Mouse (Mus musculus): ENCODE measurements around the gene Ndufa11. TPM values are rescaled to one million over a fixed set of nuclear protein-coding genes. Genes with fewer than 3 reads are reported as not detected.
A peak's percentile ranks its signal among the peaks of the same experiment; 100 is the strongest.

The Ndufa11 gene
- polyA plus RNA-seq, 1 experiment from 2014 or later, result 426 TPM

DNA sequence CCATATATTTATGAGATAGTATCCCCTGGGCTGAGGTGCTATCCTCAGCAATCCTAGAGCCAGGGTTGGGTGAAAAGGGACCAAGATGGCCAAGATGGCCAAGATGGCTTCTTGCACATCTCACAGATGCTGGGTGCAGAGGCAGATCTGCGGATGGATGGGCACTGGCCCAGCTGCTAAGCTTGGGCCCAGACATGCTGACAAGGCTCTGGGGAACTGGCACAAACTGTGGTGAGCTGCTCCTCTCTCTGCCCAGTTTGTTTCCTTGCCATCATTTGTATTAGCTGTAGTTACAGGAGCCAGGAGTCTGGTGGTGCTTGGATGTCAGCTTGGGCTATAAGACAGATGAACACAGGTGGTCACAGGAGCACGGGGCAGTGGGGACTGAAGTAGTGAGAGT lies 32.9 kb upstream of the Ndufa11 start:
- Histone ChIP-seq H3K4me3 (replicated peaks; ENCODE audit: low read length) (no peak overlapping the region), H3K27me3 (replicated peaks; ENCODE audit: control insufficient read depth, insufficient read depth, low read length) (no peaks in the 10 kb centered on the region), H3K4me2 (ENCODE audit: low read length) (no peak overlapping the region), H3K4me1 (replicated peaks; ENCODE audit: control insufficient read depth, insufficient read depth, low read length) (no peaks in the 10 kb centered on the region; the same call in none of the 2 replicates), H3K27ac (ENCODE audit: low read length) (no peak overlapping the region), H3K36me3 (ENCODE audit: control insufficient read depth, insufficient read depth) (peaks cover 7% of the 10 kb centered on the region; the same call in 1 of the 2 replicates), H3K9me3 (ENCODE audit: control insufficient read depth, low read length) (no peaks in the 10 kb centered on the region), H3K9ac (replicated peaks; ENCODE audit: low read depth, low read length) (no peak overlapping the region)
- 83% methylated on average over 2 of the region's 2 CpGs for WGBS
- ATAC-seq, result no peak

- no peak for ATAC-seq
- Histone ChIP-seq H3K36me3 (ENCODE audit: control insufficient read depth, insufficient read depth) (0 out of 2 replicates have a peak, but pooled peaks cover 4% of the 10 kb centered on the region), H3K9me3 (ENCODE audit: control insufficient read depth, low read length) (no peaks in the 10 kb centered on the region), H3K27ac (ENCODE audit: low read length) (no peak overlapping the region), H3K27me3 (replicated peaks; ENCODE audit: control insufficient read depth, insufficient read depth, low read length) (no peaks in the 10 kb centered on the region), H3K4me1 (replicated peaks; ENCODE audit: control insufficient read depth, insufficient read depth, low read length) (peaks cover 2% of the 10 kb centered on the region), H3K4me2 (ENCODE audit: low read length) (no peak overlapping the region), H3K9ac (replicated peaks; ENCODE audit: low read depth, low read length) (no peak overlapping the region), H3K4me3 (replicated peaks; ENCODE audit: low read length) (no peak overlapping the region)
- 96% methylated on average over 4 of the region's 4 CpGs for WGBS
Measured at GRCm38 (mm10) chr17:56686801-56687200, 30.8 kb upstream of the Ndufa11 start.

- ATAC-seq, result no peak
Measured at GRCm38 (mm10) chr17:56688045-56688444, 29.5 kb upstream of the Ndufa11 start.

GRCm38 (mm10) chr17:56688689-56689088 lies 28.9 kb upstream of the Ndufa11 start:
- ATAC-seq, result no peak
- no peak overlapping the region for H3K27ac ChIP-seq (ENCODE audit: low read length)
- no peak overlapping the region for H3K4me2 ChIP-seq (ENCODE audit: low read length)
- no peaks in the 10 kb centered on the region for H3K9me3 ChIP-seq (ENCODE audit: control insufficient read depth, low read length)
- H3K4me1 ChIP-seq (replicated peaks; ENCODE audit: control insufficient read depth, insufficient read depth, low read length), result peaks cover 9% of the 10 kb centered on the region
- 90% methylated on average over 2 of the region's 2 CpGs for WGBS
- no peaks in the 10 kb centered on the region for H3K27me3 ChIP-seq (replicated peaks; ENCODE audit: control insufficient read depth, insufficient read depth, low read length)
- H3K36me3 ChIP-seq (ENCODE audit: control insufficient read depth, insufficient read depth), result 0 out of 2 replicates have a peak, but pooled peaks cover 4% of the 10 kb centered on the region
- H3K9ac ChIP-seq (replicated peaks; ENCODE audit: low read depth, low read length), result no peak overlapping the region
- no peak overlapping the region for H3K4me3 ChIP-seq (replicated peaks; ENCODE audit: low read length)

More at GRCm38 (mm10) chr17:56688045-56688444, 29.5 kb upstream of the Ndufa11 start:
- H3K9me3 ChIP-seq (ENCODE audit: control insufficient read depth, low read length), result no peaks in the 10 kb centered on the region
- H3K4me3 ChIP-seq (replicated peaks; ENCODE audit: low read length), result no peak overlapping the region
- H3K27ac ChIP-seq (ENCODE audit: low read length), result no peak overlapping the region
- peaks cover 3% of the 10 kb centered on the region for H3K4me1 ChIP-seq (replicated peaks; ENCODE audit: control insufficient read depth, insufficient read depth, low read length)
- no peak overlapping the region for H3K4me2 ChIP-seq (ENCODE audit: low read length)
- H3K27me3 ChIP-seq (replicated peaks; ENCODE audit: control insufficient read depth, insufficient read depth, low read length), result no peaks in the 10 kb centered on the region
- H3K9ac ChIP-seq (replicated peaks; ENCODE audit: low read depth, low read length), result no peak overlapping the region
- 0 out of 2 replicates have a peak, but pooled peaks cover 4% of the 10 kb centered on the region for H3K36me3 ChIP-seq (ENCODE audit: control insufficient read depth, insufficient read depth)

GRCm38 (mm10) chr17:56693395-56693794 lies 24.2 kb upstream of the Ndufa11 start:
- Histone ChIP-seq H3K36me3 (ENCODE audit: control insufficient read depth, insufficient read depth) (peaks cover 7% of the 10 kb centered on the region; the same call in 1 of the 2 replicates), H3K4me2 (ENCODE audit: low read length) (no peak overlapping the region), H3K27me3 (replicated peaks; ENCODE audit: control insufficient read depth, insufficient read depth, low read length) (no peaks in the 10 kb centered on the region), H3K9ac (replicated peaks; ENCODE audit: low read depth, low read length) (0 out of 2 replicates have a peak overlapping the region, but pooled peaks have one; percentile 5), H3K4me1 (replicated peaks; ENCODE audit: control insufficient read depth, insufficient read depth, low read length) (peaks cover 18% of the 10 kb centered on the region), H3K4me3 (replicated peaks; ENCODE audit: low read length) (no peak overlapping the region), H3K27ac (ENCODE audit: low read length) (peak overlapping the region; percentile 53), H3K9me3 (ENCODE audit: control insufficient read depth, low read length) (no peaks in the 10 kb centered on the region)
- WGBS, result 26% methylated on average over 1 of the region's 1 CpGs
- ATAC-seq, result no peak

- Histone ChIP-seq H3K4me1 (replicated peaks; ENCODE audit: control insufficient read depth, insufficient read depth, low read length) (peaks cover 18% of the 10 kb centered on the region), H3K9me3 (ENCODE audit: control insufficient read depth, low read length) (no peaks in the 10 kb centered on the region), H3K27me3 (replicated peaks; ENCODE audit: control insufficient read depth, insufficient read depth, low read length) (no peaks in the 10 kb centered on the region), H3K4me2 (ENCODE audit: low read length) (no peak overlapping the region), H3K9ac (replicated peaks; ENCODE audit: low read depth, low read length) (0 out of 2 replicates have a peak overlapping the region, but pooled peaks have one; percentile 5), H3K27ac (ENCODE audit: low read length) (peak overlapping the region; percentile 53; the same call in 1 of the 2 replicates), H3K4me3 (replicated peaks; ENCODE audit: low read length) (no peak overlapping the region), H3K36me3 (ENCODE audit: control insufficient read depth, insufficient read depth) (peaks cover 7% of the 10 kb centered on the region)
- ATAC-seq, result peak; percentile 85
- 18% methylated on average over 6 of the region's 6 CpGs for WGBS
Measured at GRCm38 (mm10) chr17:56693851-56694310, 23.7 kb upstream of the Ndufa11 start.

DNA sequence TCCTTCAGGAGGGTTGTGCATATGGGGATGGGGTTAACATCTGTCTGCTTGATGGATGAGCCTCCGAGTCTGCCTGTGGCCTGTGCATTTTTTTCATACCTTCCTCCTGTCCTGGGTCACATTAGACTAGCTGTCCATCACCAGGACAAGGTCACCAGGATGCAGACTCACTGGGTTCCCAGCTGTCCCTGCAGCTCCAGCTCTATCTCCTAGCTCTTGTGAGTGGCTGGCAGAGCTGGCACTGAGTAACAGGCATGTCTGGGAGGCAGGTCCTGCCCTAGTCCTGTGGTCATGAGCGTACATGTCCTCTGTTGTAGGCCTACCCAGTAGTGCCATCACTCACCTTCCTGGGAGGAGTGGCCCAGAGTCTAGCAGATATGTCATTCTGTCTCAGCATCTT lies 17.1 kb upstream of the Ndufa11 start:
- Histone ChIP-seq H3K27ac (ENCODE audit: low read length) (no peak overlapping the region), H3K4me1 (replicated peaks; ENCODE audit: control insufficient read depth, insufficient read depth, low read length) (no peaks in the 10 kb centered on the region), H3K27me3 (replicated peaks; ENCODE audit: control insufficient read depth, insufficient read depth, low read length) (no peaks in the 10 kb centered on the region), H3K4me2 (ENCODE audit: low read length) (no peak overlapping the region), H3K36me3 (ENCODE audit: control insufficient read depth, insufficient read depth) (peaks cover 36% of the 10 kb centered on the region), H3K9me3 (ENCODE audit: control insufficient read depth, low read length) (no peaks in the 10 kb centered on the region), H3K9ac (replicated peaks; ENCODE audit: low read depth, low read length) (no peak overlapping the region), H3K4me3 (replicated peaks; ENCODE audit: low read length) (no peak overlapping the region)
- WGBS, result 92% methylated on average over 2 of the region's 2 CpGs
- no peak for ATAC-seq

DNA sequence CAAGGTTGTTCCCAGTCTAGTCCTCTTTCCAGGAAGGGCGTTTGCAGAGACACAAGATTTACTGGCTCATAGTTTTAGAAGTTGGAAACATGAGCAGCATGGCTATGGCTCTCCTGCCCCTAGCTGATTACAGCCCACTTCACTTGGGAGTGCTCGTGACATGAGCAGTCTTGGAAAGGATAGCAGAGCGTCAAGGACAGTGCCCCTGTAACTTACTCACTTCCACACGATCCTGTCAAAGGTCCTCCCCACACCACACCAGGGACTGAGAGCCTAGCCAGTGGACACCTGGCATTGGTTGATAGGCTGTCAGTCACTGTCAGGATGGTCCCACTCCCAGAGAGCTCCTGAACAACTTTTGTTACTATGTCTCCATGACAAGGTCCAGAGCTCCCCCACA lies 14.5 kb upstream of the Ndufa11 start:
- H3K36me3 ChIP-seq (ENCODE audit: control insufficient read depth, insufficient read depth), result peaks cover 50% of the 10 kb centered on the region

GRCm38 (mm10) chr17:56706515-56706914 lies 11.1 kb upstream of the Ndufa11 start:
- no peaks in the 10 kb centered on the region for H3K4me1 ChIP-seq (replicated peaks; ENCODE audit: control insufficient read depth, insufficient read depth, low read length)
- no peak overlapping the region for H3K27ac ChIP-seq (ENCODE audit: low read length)
- H3K36me3 ChIP-seq (ENCODE audit: control insufficient read depth, insufficient read depth), result peaks cover 64% of the 10 kb centered on the region
- ATAC-seq, result no peak
- no peak overlapping the region for H3K4me2 ChIP-seq (ENCODE audit: low read length)
- 90% methylated on average over 1 of the region's 1 CpGs for WGBS
- H3K9ac ChIP-seq (replicated peaks; ENCODE audit: low read depth, low read length), result no peak overlapping the region
- no peak overlapping the region for H3K4me3 ChIP-seq (replicated peaks; ENCODE audit: low read length)
- H3K9me3 ChIP-seq (ENCODE audit: control insufficient read depth, low read length), result no peaks in the 10 kb centered on the region
- H3K27me3 ChIP-seq (replicated peaks; ENCODE audit: control insufficient read depth, insufficient read depth, low read length), result no peaks in the 10 kb centered on the region

More for the DNA sequence above, 14.5 kb upstream of the Ndufa11 start:
- Histone ChIP-seq H3K4me1 (replicated peaks; ENCODE audit: control insufficient read depth, insufficient read depth, low read length) (no peaks in the 10 kb centered on the region), H3K4me2 (ENCODE audit: low read length) (no peak overlapping the region), H3K4me3 (replicated peaks; ENCODE audit: low read length) (no peak overlapping the region), H3K9me3 (ENCODE audit: control insufficient read depth, low read length) (no peaks in the 10 kb centered on the region), H3K27me3 (replicated peaks; ENCODE audit: control insufficient read depth, insufficient read depth, low read length) (no peaks in the 10 kb centered on the region), H3K9ac (replicated peaks; ENCODE audit: low read depth, low read length) (no peak overlapping the region), H3K27ac (ENCODE audit: low read length) (no peak overlapping the region)
- WGBS, result 89% methylated on average over 4 of the region's 4 CpGs
- no peak for ATAC-seq

DNA sequence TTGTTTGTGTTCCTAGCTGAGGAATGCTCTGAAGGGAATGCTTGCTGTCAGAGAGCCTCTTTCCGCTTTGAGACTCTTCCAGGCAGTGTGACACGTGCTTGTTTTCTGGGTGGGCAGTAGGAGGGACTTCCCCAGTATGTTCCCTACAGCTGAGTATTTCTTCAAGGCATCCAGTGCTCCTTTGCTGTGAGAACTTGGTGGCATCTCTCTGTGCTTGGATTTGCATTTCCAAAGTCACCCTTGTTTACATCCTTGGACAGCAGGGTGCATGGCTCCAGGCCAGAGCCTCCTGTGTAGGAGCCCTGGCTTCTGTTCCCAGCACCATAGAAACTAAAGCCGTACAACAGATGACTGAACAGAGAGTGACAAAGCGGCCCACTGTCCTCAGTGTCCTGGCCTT lies 8.9 kb upstream of the Ndufa11 start:
- Histone ChIP-seq H3K4me3 (replicated peaks; ENCODE audit: low read length) (no peak overlapping the region), H3K9ac (replicated peaks; ENCODE audit: low read depth, low read length) (no peak overlapping the region), H3K27ac (ENCODE audit: low read length) (no peak overlapping the region), H3K36me3 (ENCODE audit: control insufficient read depth, insufficient read depth) (peaks cover 51% of the 10 kb centered on the region), H3K4me1 (replicated peaks; ENCODE audit: control insufficient read depth, insufficient read depth, low read length) (no peaks in the 10 kb centered on the region), H3K4me2 (ENCODE audit: low read length) (no peak overlapping the region), H3K27me3 (replicated peaks; ENCODE audit: control insufficient read depth, insufficient read depth, low read length) (no peaks in the 10 kb centered on the region), H3K9me3 (ENCODE audit: control insufficient read depth, low read length) (no peaks in the 10 kb centered on the region)
- 81% methylated on average over 4 of the region's 4 CpGs for WGBS
- no peak for ATAC-seq

Data from forebrain, embryonic 16.5 days (tissue).